Mouse (Mus musculus): ENCODE data around the gene Vgll4. TPM values are rescaled to one million over a fixed set of nuclear protein-coding genes. Genes with fewer than 3 reads are reported as not detected.
A peak's percentile ranks its signal among the peaks of the same experiment; 100 is the strongest.

The Vgll4 gene
- polyA plus RNA-seq, 1 experiment from 2014 or later, result 83.0 TPM

GRCm38 (mm10) chr6:114885129-114885528 is 84.7 kb downstream of the Vgll4 start:
- Histone ChIP-seq H3K27me3 (ENCODE audit: control insufficient read depth, insufficient read depth, low read length) (no peaks in the 10 kb centered on the region), H3K9ac (ENCODE audit: low read depth, low read length) (no peak overlapping the region), H3K4me2 (replicated peaks; ENCODE audit: low read depth, low read length) (no peak overlapping the region), H3K36me3 (ENCODE audit: control insufficient read depth, insufficient read depth, low read length) (peaks cover 30% of the 10 kb centered on the region; the same call in 1 of the 2 replicates), H3K4me3 (ENCODE audit: low read length) (no peak overlapping the region), H3K9me3 (ENCODE audit: control insufficient read depth, low read length) (no peaks in the 10 kb centered on the region), H3K4me1 (ENCODE audit: control insufficient read depth, insufficient read depth, low read length) (peaks cover 66% of the 10 kb centered on the region), H3K27ac (ENCODE audit: low read depth, low read length) (no peak overlapping the region)
- no peak for ATAC-seq (ENCODE audit: low FRiP score, low TSS enrichment)
- 85% methylated on average over 5 of the region's 5 CpGs for WGBS

- peak overlapping the region; percentile 32 for H3K9ac ChIP-seq (ENCODE audit: low read depth, low read length)
- H3K27me3 ChIP-seq (ENCODE audit: control insufficient read depth, insufficient read depth, low read length), result no peaks in the 10 kb centered on the region
- ATAC-seq (ENCODE audit: low FRiP score, low TSS enrichment), result peak; percentile 78
- H3K4me2 ChIP-seq (replicated peaks; ENCODE audit: low read depth, low read length), result 0 out of 2 replicates have a peak overlapping the region, but pooled peaks have one; percentile 12
- peaks cover 73% of the 10 kb centered on the region for H3K4me1 ChIP-seq (ENCODE audit: control insufficient read depth, insufficient read depth, low read length)
- H3K4me3 ChIP-seq (ENCODE audit: low read length), result no peak overlapping the region
- WGBS, result 5% methylated on average over 9 of the region's 9 CpGs
- no peaks in the 10 kb centered on the region for H3K9me3 ChIP-seq (ENCODE audit: control insufficient read depth, low read length)
- peaks cover 26% of the 10 kb centered on the region; the same call in 1 of the 2 replicates for H3K36me3 ChIP-seq (ENCODE audit: control insufficient read depth, insufficient read depth, low read length)
- H3K27ac ChIP-seq (ENCODE audit: low read depth, low read length), result peak overlapping the region; percentile 85
Measured at GRCm38 (mm10) chr6:114883261-114883740, 86.5 kb downstream of the Vgll4 start.

- peaks cover 23% of the 10 kb centered on the region; the same call in 1 of the 2 replicates for H3K36me3 ChIP-seq (ENCODE audit: control insufficient read depth, insufficient read depth, low read length)
- 28% methylated on average over 7 of the region's 7 CpGs for WGBS
- H3K4me3 ChIP-seq (ENCODE audit: low read length), result no peak overlapping the region
- peaks cover 76% of the 10 kb centered on the region for H3K4me1 ChIP-seq (ENCODE audit: control insufficient read depth, insufficient read depth, low read length)
- no peaks in the 10 kb centered on the region for H3K27me3 ChIP-seq (ENCODE audit: control insufficient read depth, insufficient read depth, low read length)
- peak overlapping the region; percentile 32 for H3K9ac ChIP-seq (ENCODE audit: low read depth, low read length)
- peak overlapping the region; percentile 85 for H3K27ac ChIP-seq (ENCODE audit: low read depth, low read length)
- H3K4me2 ChIP-seq (replicated peaks; ENCODE audit: low read depth, low read length), result peak overlapping the region; percentile 12; the same call in 1 of the 2 replicates
- no peaks in the 10 kb centered on the region for H3K9me3 ChIP-seq (ENCODE audit: control insufficient read depth, low read length)
- no peak for ATAC-seq (ENCODE audit: low FRiP score, low TSS enrichment)
Measured at GRCm38 (mm10) chr6:114882675-114883074, 87.1 kb downstream of the Vgll4 start.

- H3K27me3 ChIP-seq (ENCODE audit: control insufficient read depth, insufficient read depth, low read length), result no peaks in the 10 kb centered on the region
- H3K36me3 ChIP-seq (ENCODE audit: control insufficient read depth, insufficient read depth, low read length), result peaks cover 19% of the 10 kb centered on the region; the same call in 1 of the 2 replicates
- H3K9me3 ChIP-seq (ENCODE audit: control insufficient read depth, low read length), result no peaks in the 10 kb centered on the region
- peak overlapping the region; percentile 32; the same call in 1 of the 2 replicates for H3K9ac ChIP-seq (ENCODE audit: low read depth, low read length)
- no peak overlapping the region for H3K4me3 ChIP-seq (ENCODE audit: low read length)
- peak overlapping the region; percentile 85 for H3K27ac ChIP-seq (ENCODE audit: low read depth, low read length)
- WGBS, result 33% methylated on average over 5 of the region's 5 CpGs
- H3K4me2 ChIP-seq (replicated peaks; ENCODE audit: low read depth, low read length), result 0 out of 2 replicates have a peak overlapping the region, but pooled peaks have one; percentile 12
- H3K4me1 ChIP-seq (ENCODE audit: control insufficient read depth, insufficient read depth, low read length), result peaks cover 76% of the 10 kb centered on the region
- no peak for ATAC-seq (ENCODE audit: low FRiP score, low TSS enrichment)
Measured at GRCm38 (mm10) chr6:114882212-114882611, 87.6 kb downstream of the Vgll4 start.

GRCm38 (mm10) chr6:114880798-114881197 is 89.0 kb downstream of the Vgll4 start:
- ATAC-seq (ENCODE audit: low FRiP score, low TSS enrichment), result no peak
- Histone ChIP-seq H3K27ac (ENCODE audit: low read depth, low read length) (no peak overlapping the region), H3K27me3 (ENCODE audit: control insufficient read depth, insufficient read depth, low read length) (no peaks in the 10 kb centered on the region), H3K4me2 (replicated peaks; ENCODE audit: low read depth, low read length) (no peak overlapping the region), H3K4me3 (ENCODE audit: low read length) (no peak overlapping the region), H3K9me3 (ENCODE audit: control insufficient read depth, low read length) (no peaks in the 10 kb centered on the region), H3K4me1 (ENCODE audit: control insufficient read depth, insufficient read depth, low read length) (peaks cover 76% of the 10 kb centered on the region), H3K9ac (ENCODE audit: low read depth, low read length) (no peak overlapping the region), H3K36me3 (ENCODE audit: control insufficient read depth, insufficient read depth, low read length) (peaks cover 16% of the 10 kb centered on the region; the same call in 1 of the 2 replicates)
- WGBS, result 77% methylated on average over 4 of the region's 4 CpGs

- peak overlapping the region; percentile 76 for H3K27ac ChIP-seq (ENCODE audit: low read depth, low read length)
- H3K4me3 ChIP-seq (ENCODE audit: low read length), result no peak overlapping the region
- H3K27me3 ChIP-seq (ENCODE audit: control insufficient read depth, insufficient read depth, low read length), result no peaks in the 10 kb centered on the region
- H3K36me3 ChIP-seq (ENCODE audit: control insufficient read depth, insufficient read depth, low read length), result peaks cover 2% of the 10 kb centered on the region; the same call in 1 of the 2 replicates
- H3K9me3 ChIP-seq (ENCODE audit: control insufficient read depth, low read length), result no peaks in the 10 kb centered on the region
- 52% methylated on average over 19 of the region's 19 CpGs for WGBS
- H3K4me1 ChIP-seq (ENCODE audit: control insufficient read depth, insufficient read depth, low read length), result peaks cover 90% of the 10 kb centered on the region
- peak overlapping the region; percentile 6; the same call in 1 of the 2 replicates for H3K4me2 ChIP-seq (replicated peaks; ENCODE audit: low read depth, low read length)
- ATAC-seq (ENCODE audit: low FRiP score, low TSS enrichment), result no peak
- H3K9ac ChIP-seq (ENCODE audit: low read depth, low read length), result 0 out of 2 replicates have a peak overlapping the region, but pooled peaks have one; percentile 20
Measured at GRCm38 (mm10) chr6:114878841-114879520, 90.8 kb downstream of the Vgll4 start.

- Histone ChIP-seq H3K27ac (ENCODE audit: low read depth, low read length) (peak overlapping the region; percentile 99), H3K9ac (ENCODE audit: low read depth, low read length) (peak overlapping the region; percentile 50; the same call in 1 of the 2 replicates), H3K4me2 (replicated peaks; ENCODE audit: low read depth, low read length) (no peak overlapping the region), H3K4me3 (ENCODE audit: low read length) (no peak overlapping the region), H3K36me3 (ENCODE audit: control insufficient read depth, insufficient read depth, low read length) (peaks cover 3% of the 10 kb centered on the region; the same call in 1 of the 2 replicates), H3K27me3 (ENCODE audit: control insufficient read depth, insufficient read depth, low read length) (no peaks in the 10 kb centered on the region), H3K9me3 (ENCODE audit: control insufficient read depth, low read length) (no peaks in the 10 kb centered on the region), H3K4me1 (ENCODE audit: control insufficient read depth, insufficient read depth, low read length) (peaks cover 85% of the 10 kb centered on the region)
- WGBS, result 60% methylated on average over 6 of the region's 6 CpGs
- no peak for ATAC-seq (ENCODE audit: low FRiP score, low TSS enrichment)
Measured at GRCm38 (mm10) chr6:114876546-114876945, 93.2 kb downstream of the Vgll4 start.

GRCm38 (mm10) chr6:114876033-114876432 is 93.8 kb downstream of the Vgll4 start:
- no peak for ATAC-seq (ENCODE audit: low FRiP score, low TSS enrichment)
- no peak overlapping the region for H3K4me3 ChIP-seq (ENCODE audit: low read length)
- H3K9me3 ChIP-seq (ENCODE audit: control insufficient read depth, low read length), result no peaks in the 10 kb centered on the region
- H3K27ac ChIP-seq (ENCODE audit: low read depth, low read length), result peak overlapping the region; percentile 99
- peaks cover 8% of the 10 kb centered on the region; the same call in 1 of the 2 replicates for H3K36me3 ChIP-seq (ENCODE audit: control insufficient read depth, insufficient read depth, low read length)
- peak overlapping the region; percentile 50; the same call in 1 of the 2 replicates for H3K9ac ChIP-seq (ENCODE audit: low read depth, low read length)
- peaks cover 83% of the 10 kb centered on the region for H3K4me1 ChIP-seq (ENCODE audit: control insufficient read depth, insufficient read depth, low read length)
- H3K4me2 ChIP-seq (replicated peaks; ENCODE audit: low read depth, low read length), result no peak overlapping the region
- H3K27me3 ChIP-seq (ENCODE audit: control insufficient read depth, insufficient read depth, low read length), result no peaks in the 10 kb centered on the region
- WGBS, result 13% methylated on average over 4 of the region's 4 CpGs

All from kidney, embryonic 14.5 days (tissue).